Mouse (Mus musculus): ENCODE results near the gene Pax9.

DNA sequence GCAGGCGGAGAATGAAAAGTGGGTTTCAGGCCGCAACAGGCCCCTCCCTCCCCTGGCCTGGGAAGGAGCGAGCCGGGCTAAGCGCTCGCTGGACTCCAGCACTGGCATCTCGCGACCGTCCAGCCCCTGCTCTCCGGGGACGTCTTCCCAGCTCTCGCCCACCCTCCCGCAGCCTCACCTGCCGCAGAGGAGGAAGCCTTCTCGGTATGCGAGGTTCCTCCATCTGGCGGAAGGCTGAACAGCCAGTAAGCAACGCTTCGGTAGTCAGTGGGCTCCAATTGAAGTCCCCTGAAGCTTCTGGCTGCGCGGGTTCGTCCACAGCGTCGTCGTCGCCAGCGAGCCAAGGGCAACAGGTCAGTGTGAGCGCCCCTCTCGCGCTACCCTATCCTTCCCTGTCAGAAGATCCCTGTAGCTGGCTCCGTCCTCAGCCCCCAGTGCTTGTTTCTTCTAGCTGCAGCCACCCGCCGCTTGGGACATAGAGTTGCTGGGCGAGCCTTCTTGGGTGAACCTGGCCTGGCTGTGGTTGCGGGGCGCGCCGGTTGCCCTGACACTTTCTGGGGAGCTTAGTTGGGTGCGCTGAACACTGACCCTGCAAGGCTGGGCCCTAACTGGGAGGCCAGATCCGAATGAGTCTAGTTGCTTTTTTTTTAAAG, at the start of gene Pax9:
- no peak for TF ChIP-seq CTCF (IDR thresholded peaks at IDR 0.05; ENCODE audit: low read depth)
- no peak for TF ChIP-seq EP300 (IDR thresholded peaks at IDR 0.05; ENCODE audit: low read depth)

Measured in liver, postnatal 0 days (tissue).